Mouse (Mus musculus): Measurements from ENCODE around the gene Bco2.

The Bco2 gene

DNA sequence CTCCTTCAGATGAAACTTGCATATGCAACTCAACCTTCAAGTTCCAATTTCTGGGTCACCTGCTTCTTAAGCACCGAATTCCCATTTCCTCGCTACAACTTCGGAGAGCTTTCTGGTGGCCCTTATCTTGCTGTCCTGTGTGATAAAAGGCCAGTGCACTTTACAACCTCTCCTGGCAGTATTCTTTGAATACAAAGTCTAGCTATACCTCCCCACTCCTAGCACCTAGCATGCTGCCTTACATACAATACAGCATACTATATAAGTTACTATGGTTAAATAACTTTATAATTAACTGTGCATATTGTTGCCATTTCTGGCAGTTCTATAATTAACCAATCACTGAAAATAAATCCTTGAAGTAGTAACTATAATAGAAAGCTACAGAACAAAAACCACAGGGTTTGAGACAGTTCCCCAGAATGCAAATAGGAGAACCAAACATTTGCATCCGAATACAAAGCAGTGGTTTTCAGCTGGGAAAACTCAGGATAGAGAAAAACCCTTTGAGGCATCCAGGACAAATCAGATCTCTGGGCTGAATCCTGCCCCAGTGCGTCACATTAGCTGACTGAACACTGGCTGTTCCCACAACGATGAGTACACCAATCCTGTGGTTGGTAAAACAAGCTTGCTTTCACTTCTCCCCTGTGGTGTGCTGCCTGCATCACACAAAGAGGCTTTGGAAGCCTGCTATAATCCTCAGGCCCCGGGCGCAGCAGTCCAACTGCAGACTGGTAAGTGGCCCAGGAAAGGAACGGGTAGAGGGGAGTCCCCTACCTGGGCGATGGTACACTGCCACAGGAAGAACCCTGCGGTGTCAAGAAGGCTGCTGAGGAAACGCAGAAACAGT, 514 bp downstream of the Bco2 start, which contains the start of gene Il18:
Il18 (plus strand) TSS at position 587 of the 853 bp plus-strand sequence.
- peak; percentile 61 for DNase-seq

DNA sequence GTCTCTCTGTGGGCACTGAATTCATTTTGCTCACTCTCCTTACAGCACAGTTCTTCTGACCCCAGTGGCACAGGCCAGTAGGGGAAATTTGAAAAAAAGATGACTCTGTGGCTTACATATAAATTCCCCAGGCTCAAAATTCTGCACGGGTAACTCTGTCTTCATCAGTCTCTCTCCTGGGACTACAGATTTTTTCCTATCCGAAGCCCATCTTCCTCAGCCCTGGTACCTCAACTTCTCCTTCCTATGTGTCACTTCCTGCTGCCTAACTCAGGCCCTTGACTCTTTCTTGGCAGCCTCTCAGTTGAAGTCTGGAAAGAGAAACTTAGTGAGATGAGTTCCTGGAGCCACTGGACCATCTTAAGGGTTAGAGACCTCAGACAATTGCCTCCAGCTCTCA, 1.4 kb downstream of the Bco2 start:
- DNase-seq = no peak

DNA sequence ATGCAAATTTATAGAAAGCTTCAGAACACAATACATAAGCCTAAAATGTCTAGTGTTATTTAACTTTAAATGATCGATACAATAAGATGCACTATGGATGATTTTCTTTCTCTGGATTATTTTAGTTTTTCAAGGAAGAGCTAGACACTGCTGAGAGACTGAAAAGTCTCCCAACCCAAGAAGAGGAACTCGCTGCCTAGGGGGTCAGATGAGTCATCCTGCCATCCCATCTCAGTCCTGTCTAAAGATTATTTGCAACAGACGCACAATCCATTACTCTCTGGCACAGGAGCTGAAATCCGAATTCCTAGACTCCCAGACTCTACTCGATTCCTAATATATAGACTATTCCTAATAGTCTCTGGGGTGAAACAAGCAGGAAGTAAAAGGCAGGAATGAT, 2.8 kb downstream of the Bco2 start:
- no peak for DNase-seq

DNA sequence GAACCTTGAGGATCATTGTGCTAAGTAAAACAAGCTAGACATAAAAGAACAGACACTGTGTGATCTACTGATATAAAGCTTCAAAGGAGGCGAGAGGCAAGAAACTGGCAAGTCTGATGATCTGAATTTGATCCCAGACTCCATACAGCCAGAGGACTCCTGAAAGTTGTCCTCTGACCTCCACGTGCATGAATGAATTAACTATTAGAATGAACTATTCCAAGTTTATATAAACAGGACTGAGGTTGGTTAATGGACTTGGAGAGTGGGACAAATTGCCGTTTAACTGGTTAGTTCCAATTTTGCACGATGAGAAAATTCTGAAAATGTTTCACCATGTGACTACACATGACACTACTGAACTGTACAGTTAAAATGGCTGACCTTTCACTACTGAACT, 6.0 kb downstream of the Bco2 start:
- DNase-seq = no peak

- no peak for DNase-seq
Measured at GRCm38 (mm10) chr9:50547859-50548478, 7.0 kb downstream of the Bco2 start.

GRCm38 (mm10) chr9:50542401-50542800, 12.6 kb downstream of the Bco2 start:
- DNase-seq = no peak

DNA sequence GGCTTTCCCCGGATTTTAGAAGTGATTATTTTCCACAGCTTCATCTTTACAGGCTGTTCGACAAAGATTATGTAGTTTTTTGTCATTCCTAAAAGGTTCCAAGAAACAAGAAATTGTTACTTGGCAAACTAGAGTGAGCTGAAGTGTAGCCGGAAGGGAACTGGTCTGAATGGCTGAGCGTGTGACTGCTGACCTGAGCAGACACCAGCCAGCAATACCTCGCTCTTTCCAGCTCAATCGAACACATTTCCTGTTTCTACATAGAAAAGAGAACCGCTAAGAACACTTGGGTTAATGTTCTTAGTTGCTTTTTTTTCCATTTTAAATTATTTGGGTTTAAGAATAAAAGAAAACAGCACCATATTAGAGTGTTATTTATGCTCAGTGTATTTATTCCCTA, 14.8 kb downstream of the Bco2 start:
- no peak for DNase-seq

DNA sequence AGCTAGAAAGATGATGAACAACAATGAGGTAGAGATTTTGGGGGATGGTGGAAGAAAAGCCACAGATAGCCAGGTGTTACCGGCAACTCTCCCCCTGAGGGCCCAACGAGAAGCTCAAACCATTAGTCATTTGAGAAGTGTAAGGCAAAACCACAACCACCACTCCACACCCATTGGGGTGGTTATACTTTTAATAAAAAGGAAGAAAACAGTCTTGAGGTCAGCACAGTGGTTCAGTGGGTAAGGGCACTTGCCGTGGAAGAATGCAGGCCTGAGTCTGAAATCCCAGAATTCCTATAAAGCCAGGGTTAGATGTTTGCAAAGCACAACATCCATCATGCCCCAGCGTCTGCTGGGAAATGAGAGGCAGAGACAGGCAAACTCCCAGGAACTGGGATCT, 17.7 kb downstream of the Bco2 start:
- no peak for DNase-seq

- DNase-seq = no peak
Measured at GRCm38 (mm10) chr9:50536603-50537135, 18.3 kb downstream of the Bco2 start.

- DNase-seq = peak; percentile 65
Measured at GRCm38 (mm10) chr9:50535930-50536329, 19.1 kb downstream of the Bco2 start.

DNA sequence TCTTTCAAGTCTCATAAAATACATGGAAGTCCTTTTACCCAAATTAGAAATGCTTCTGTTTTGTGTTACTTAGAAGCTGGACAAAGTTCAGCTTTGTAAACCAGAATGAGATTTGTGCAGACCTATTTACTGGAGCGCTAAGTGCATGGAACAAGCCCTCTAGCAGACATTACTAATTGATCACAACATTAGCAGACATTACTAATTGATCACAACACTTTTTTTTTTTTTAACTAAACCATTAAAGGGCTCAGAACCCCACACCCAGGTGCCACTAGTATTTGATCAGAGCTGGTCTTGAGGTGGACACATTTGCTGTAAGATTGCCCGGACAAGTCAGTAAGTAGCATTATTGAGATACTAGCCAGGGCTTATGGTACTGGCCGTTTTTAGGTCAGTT, 21.2 kb downstream of the Bco2 start:
- DNase-seq = no peak

DNA sequence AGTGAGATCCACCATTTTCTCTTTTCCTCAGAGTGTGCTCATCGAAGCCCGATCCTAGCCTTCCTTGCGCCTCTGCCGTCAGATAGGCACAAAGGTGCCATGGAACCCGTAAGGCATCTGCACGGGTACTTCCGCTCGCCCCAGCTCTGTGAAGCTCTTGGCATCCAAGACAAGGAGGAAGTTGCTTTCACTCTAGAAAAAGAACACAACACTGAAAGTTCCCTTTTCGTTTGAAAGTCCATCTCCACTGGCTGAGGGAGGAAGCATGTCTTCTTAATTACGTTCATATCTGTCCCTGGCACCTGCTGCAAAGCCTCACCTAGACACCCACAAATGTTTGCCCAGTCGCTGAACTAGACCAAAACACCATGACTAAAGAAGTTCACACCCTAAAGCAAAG, 21.7 kb downstream of the Bco2 start:
- DNase-seq = peak; percentile 57

- DNase-seq = no peak
Measured at GRCm38 (mm10) chr9:50530890-50531289, 24.1 kb downstream of the Bco2 start.

DNA sequence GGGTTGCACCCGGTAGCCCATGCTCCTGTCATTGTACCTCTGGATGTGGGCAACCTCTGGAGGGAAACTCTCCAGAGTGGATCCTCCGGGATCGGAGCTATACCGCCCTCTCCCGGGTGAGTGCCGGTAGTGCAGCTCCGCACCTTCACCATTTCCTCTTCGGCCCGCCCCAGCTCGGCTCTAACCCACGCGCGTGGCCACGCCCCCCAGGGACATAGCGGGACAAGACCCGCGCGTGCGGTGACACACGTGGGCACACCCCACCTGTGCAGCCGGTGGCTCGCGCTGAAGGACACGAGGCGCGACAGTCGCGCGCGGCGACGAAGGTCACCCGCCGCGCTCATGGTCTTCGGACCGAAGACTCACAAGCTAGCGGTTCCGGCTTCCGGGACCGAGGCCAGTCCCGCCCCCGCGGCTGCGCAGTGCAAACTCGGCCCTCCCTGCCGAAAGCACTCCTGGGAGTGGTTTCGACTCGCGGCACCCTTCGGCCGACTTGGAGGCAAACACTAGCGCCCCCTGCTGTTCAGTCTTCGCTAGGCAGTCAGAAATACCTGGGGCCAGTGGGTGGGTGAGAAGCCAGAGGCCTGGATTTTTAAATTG, 26.6 kb downstream of the Bco2 start, which contains the start of gene Pts:
Pts (minus strand) TSS at position 432 of the 600 bp plus-strand sequence.
- DNase-seq = peak; percentile 97

GRCm38 (mm10) chr9:50527860-50528259, 27.1 kb downstream of the Bco2 start:
- DNase-seq = no peak

DNA sequence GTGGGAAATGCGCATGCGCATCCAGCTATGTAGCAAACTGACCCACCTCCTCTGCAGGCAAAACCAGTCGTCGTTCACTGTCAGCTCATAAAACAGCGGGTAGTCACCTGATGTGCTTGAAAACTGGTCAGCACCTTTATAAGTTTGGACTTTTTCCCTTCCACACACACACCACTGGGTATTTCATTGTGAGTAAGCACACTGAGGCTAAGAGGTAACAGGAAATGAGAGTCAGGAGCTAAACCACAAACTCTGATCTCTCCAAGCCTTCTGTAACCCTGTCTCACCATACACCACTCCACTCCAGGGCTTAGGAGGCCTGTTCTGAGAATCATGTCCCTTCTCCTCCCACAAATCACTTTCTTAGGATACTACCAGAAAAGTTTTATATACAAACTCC, 29.4 kb downstream of the Bco2 start:
- no peak for DNase-seq

DNA sequence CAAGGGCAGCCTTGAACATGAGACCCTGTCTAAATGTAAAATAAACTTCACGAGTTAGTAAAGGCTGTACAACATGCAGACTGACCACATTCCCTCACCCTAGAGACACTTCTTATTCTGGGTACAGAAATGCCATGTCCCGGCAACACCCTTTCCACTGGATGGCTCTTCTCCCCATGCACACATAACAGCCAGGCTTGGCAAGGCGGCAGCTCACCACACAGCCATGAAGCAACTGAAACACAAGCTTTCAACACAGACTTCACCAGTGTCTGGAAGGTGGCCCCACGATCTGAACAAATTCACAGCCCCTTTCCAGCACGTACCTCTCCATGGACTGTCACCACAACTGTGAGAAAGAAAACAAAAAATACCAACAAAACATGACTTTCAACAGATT, 30.0 kb downstream of the Bco2 start:
- DNase-seq = no peak

GRCm38 (mm10) chr9:50522574-50522973, 32.4 kb downstream of the Bco2 start:
- DNase-seq = peak; percentile 38

DNA sequence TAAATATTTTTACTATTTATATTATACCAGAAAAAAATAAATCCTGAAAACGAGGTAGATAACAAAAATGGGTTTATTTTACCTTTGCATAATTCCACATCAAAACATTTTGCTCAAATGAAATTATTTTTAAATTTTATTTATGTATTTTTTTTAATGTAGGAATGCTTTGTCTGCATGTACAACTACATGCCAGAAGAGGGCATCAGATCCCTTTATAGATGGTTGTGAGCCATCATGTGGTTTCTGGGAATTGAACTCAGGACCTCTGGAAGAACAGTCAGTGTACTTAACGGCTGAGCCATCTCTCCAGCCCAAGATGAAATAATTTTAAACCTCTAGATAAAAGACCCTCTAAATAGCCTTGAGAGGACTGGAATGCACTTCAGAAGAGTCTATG, 33.4 kb downstream of the Bco2 start:
- DNase-seq = no peak

DNA sequence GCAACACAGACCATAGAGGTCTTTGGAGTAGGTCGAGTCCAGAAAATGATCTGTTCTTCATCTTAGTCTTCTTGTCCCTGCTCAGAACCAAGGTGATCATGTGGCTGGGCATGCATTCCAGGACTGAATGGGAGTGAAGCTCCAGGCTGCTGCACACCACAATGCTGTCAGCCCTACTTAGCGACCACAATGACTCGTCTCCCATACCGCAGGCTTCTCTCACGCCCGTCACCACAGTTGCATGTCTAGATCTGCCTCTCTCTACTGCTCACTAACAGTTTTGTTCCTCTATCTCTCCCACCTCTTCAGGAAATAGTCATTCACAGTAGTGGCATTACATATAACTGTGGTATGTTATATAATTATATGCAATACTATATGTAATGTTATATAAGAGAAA, 34.2 kb downstream of the Bco2 start:
- DNase-seq = no peak

- no peak for DNase-seq
Measured at GRCm38 (mm10) chr9:50518781-50519180, 36.2 kb downstream of the Bco2 start.

GRCm38 (mm10) chr9:50515462-50515861, 39.5 kb downstream of the Bco2 start:
- DNase-seq = no peak

DNA sequence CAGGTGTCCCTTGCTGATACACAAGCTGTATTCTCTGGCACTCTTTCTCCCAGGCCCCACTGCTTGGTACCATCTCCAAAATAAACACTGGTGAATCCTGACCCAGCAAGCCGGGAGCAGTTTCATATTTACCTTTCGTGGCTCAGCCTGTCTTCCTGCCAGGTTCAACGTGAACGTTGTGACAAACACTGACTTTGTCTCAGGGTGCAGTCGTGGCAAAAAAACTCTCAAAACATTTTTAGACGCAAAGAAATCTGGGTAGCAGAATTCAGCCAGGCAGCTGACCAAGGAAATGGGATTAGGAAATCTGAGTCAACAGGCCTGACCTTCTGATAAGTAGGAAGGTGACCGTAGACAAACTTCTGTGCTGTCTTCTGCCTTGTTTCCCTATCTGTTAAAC, 47.4 kb downstream of the Bco2 start:
- DNase-seq = no peak

- no peak for DNase-seq
Measured at GRCm38 (mm10) chr9:50505405-50505804, 49.6 kb downstream of the Bco2 start.

Measured in lung, postnatal 36 days (tissue).